Comparison of ENCODE assay signal across 13 mouse cellular contexts in genomic region chr3:30503821-30504220, GRCm38 (mm10). TPM values are rescaled to one million over a fixed set of nuclear protein-coding genes. Genes with fewer than 3 reads are reported as not detected.
DNase-seq lines count a peak whose midpoint lies in the region; ATAC-seq and TF ChIP-seq lines count a peak whose summit lies in the region.
"Had no signal": no experiment of that assay in that cellular context is flagged by ENCODE, and none has a peak within 500 bp of the region (broad histone marks: within the 10 kb centered on the region; RNA-seq: fewer than 3 reads in every experiment).

No protein-coding gene starts in this region.

- no peaks in the 10 kb centered on the region for H3K9me3 ChIP-seq in heart, embryonic 10.5 days

- peak overlapping the region; percentile 49; the same call in 1 of the 2 replicates for H3K27ac ChIP-seq in heart, embryonic 10.5 days
- H3K27ac ChIP-seq: hindbrain, embryonic 14.5 days; layer of hippocampus, adult 2 months had no signal

- H3K4me3 ChIP-seq in heart, embryonic 10.5 days: no peak overlapping the region
- H3K4me3 ChIP-seq: layer of hippocampus, adult 2 months had no signal

- ATAC-seq in inflammation-experienced regulatory T-cells, adult 6 months: no peak

- H3K4me1 ChIP-seq in heart, embryonic 10.5 days: peaks cover 29% of the 10 kb centered on the region

- peaks cover 16% of the 10 kb centered on the region for H3K27me3 ChIP-seq in heart, embryonic 10.5 days (ENCODE audit: insufficient read depth, poor library complexity, severe bottlenecking)

- no peak for TF ChIP-seq CTCF in brain, embryonic 14.5 days (IDR thresholded peaks at IDR 0.05; ENCODE audit: borderline replicate concordance, extremely low read depth, insufficient read depth, insufficient read length)

- intact Hi-C loops in heart, postnatal 10 days (cut with DNase I): no loop called here
- intact Hi-C loops in gastrocnemius, postnatal 36 days (cut with DNase I): no loop called here

- no peak for TF ChIP-seq POLR2A in brain, embryonic 14.5 days (IDR thresholded peaks at IDR 0.05; ENCODE audit: borderline replicate concordance, extremely low read depth, insufficient read depth, insufficient read length, poor library complexity, severe bottlenecking)

- no peak for DNase-seq in heart, embryonic 10.5 days (ENCODE audit: low spot score)
- DNase-seq in heart, postnatal 10 days: no peak
- DNase-seq in brain, embryonic 14.5 days (ENCODE audit: low read depth): peak; percentile 28
- DNase-seq in kidney, postnatal 14 days: peak; percentile 30
- DNase-seq in lung, postnatal 10 days: peak; percentile 40
- no peak for DNase-seq in spleen, postnatal 4 days (ENCODE audit: low spot score in 2 of 2)
- DNase-seq in gastrocnemius, postnatal 36 days: no peak
- DNase-seq: adrenal gland, postnatal 36 days; cerebellum, adult 9-10 months; left cerebral cortex, postnatal 4 days had no signal

- no peaks in the 10 kb centered on the region for H3K36me3 ChIP-seq in heart, embryonic 10.5 days

RNA-seq across cellular contexts. Expression of gene Mecom, which starts 44.0 kb away (rescaled TPM):
- 28.4 and 40.3 TPM in 2 replicates for polyA plus RNA-seq in heart, embryonic 10.5 days (2016; fragmentation: Nextera tagmentation; extraction: Ambion mirVana)
- total RNA-seq in heart, postnatal 10 days (2021): 10 to 100 TPM; 27.4 to 35.8 TPM
- 3.7 and 7.3 TPM in 2 replicates for polyA plus RNA-seq in brain, embryonic 14.5 days (2012; rRNA removed)
- 1 to 10 TPM; 4.9 to 7.0 TPM for total RNA-seq in gastrocnemius, postnatal 36 days (2021)
- polyA plus RNA-seq in inflammation-experienced regulatory T-cells, adult 6 months (2017; shearing (Covaris generic)): not detected

Comparison
In these comparisons a context has a peak if more than half of its experiments do, and no peak if none do; other contexts are left out.
1. DNase-seq: peak in brain, embryonic 14.5 days (single experiment), kidney, postnatal 14 days (single experiment) and lung, postnatal 10 days (single experiment); none in heart, embryonic 10.5 days (single experiment), heart, postnatal 10 days (0 of 2), spleen, postnatal 4 days (0 of 2) and gastrocnemius, postnatal 36 days (0 of 2).